Mouse (Mus musculus): ENCODE results near the gene Rtkn. TPM values are rescaled to one million over a fixed set of nuclear protein-coding genes. Genes with fewer than 3 reads are reported as not detected.

Rtkn gene
- polyA plus RNA-seq, 1 experiment from 2014 or later: 39.5 TPM

GRCm38 (mm10) chr6:83118825-83119733, 16.2 kb upstream of the Rtkn start:
- Histone ChIP-seq H3K4me2 (replicated peaks) (peak overlapping the region; percentile 78), H3K36me3 (peaks cover 30% of the 10 kb centered on the region), H3K9ac (replicated peaks) (0 out of 2 replicates have a peak overlapping the region, but pooled peaks have one; percentile 89), H3K4me3 (peak overlapping the region; percentile 84; the same call in 1 of the 2 replicates), H3K9me3 (no peaks in the 10 kb centered on the region), H3K27me3 (no peaks in the 10 kb centered on the region), H3K27ac (replicated peaks) (peak overlapping the region; percentile 10; the same call in 1 of the 2 replicates), H3K4me1 (peaks cover 72% of the 10 kb centered on the region)
- WGBS: 87% methylated on average over 14 of the region's 14 CpGs
- no peak for ATAC-seq (ENCODE audit: low FRiP score, low read depth)

- H3K9ac ChIP-seq (replicated peaks): peak overlapping the region; percentile 89
- ATAC-seq (ENCODE audit: low FRiP score, low read depth): no peak
- WGBS: 62% methylated on average over 7 of the region's 7 CpGs
- no peaks in the 10 kb centered on the region for H3K27me3 ChIP-seq
- no peaks in the 10 kb centered on the region for H3K9me3 ChIP-seq
- peak overlapping the region; percentile 78 for H3K4me2 ChIP-seq (replicated peaks)
- peak overlapping the region; percentile 84 for H3K4me3 ChIP-seq
- H3K27ac ChIP-seq (replicated peaks): peak overlapping the region; percentile 99; the same call in 1 of the 2 replicates
- peaks cover 30% of the 10 kb centered on the region for H3K36me3 ChIP-seq
- H3K4me1 ChIP-seq: peaks cover 74% of the 10 kb centered on the region
These were observed 15.6 kb upstream of the Rtkn start for GRCm38 (mm10) chr6:83119734-83120051.

- peak; percentile 94 for ATAC-seq (ENCODE audit: low FRiP score, low read depth)
- peak within 1 kb of the TSS; percentile 99 for H3K27ac ChIP-seq (replicated peaks)
- WGBS: under 1% methylated on average over 36 of the region's 38 CpGs
- H3K4me3 ChIP-seq: peak within 1 kb of the TSS; percentile 84
- H3K4me2 ChIP-seq (replicated peaks): peak within 1 kb of the TSS; percentile 96
- H3K4me1 ChIP-seq: peaks cover 71% of the 10 kb centered on the region
- H3K9me3 ChIP-seq: no peaks in the 10 kb centered on the region
- H3K27me3 ChIP-seq: no peaks in the 10 kb centered on the region
- H3K36me3 ChIP-seq: peaks cover 30% of the 10 kb centered on the region
- H3K9ac ChIP-seq (replicated peaks): peak within 1 kb of the TSS; percentile 95
These were observed 14.1 kb upstream of the Rtkn start, which contains the start of gene Wbp1 for GRCm38 (mm10) chr6:83120930-83121862. Gene Wbp1 (minus strand): TSS chr6:83121559.

GRCm38 (mm10) chr6:83121863-83122710, 13.2 kb upstream of the Rtkn start:
- Histone ChIP-seq H3K27me3 (no peaks in the 10 kb centered on the region), H3K36me3 (peaks cover 27% of the 10 kb centered on the region), H3K9me3 (no peaks in the 10 kb centered on the region), H3K4me3 (peak overlapping the region; percentile 84), H3K4me2 (replicated peaks) (peak overlapping the region; percentile 96), H3K4me1 (peaks cover 62% of the 10 kb centered on the region), H3K27ac (replicated peaks) (peak overlapping the region; percentile 99), H3K9ac (replicated peaks) (peak overlapping the region; percentile 95)
- under 1% methylated on average over 47 of the region's 52 CpGs for WGBS
- peak; percentile 1 for ATAC-seq (ENCODE audit: low FRiP score, low read depth)

- Histone ChIP-seq H3K9ac (replicated peaks) (peak overlapping the region; percentile 95; the same call in 1 of the 2 replicates), H3K27me3 (no peaks in the 10 kb centered on the region), H3K4me1 (peaks cover 57% of the 10 kb centered on the region), H3K36me3 (peaks cover 19% of the 10 kb centered on the region), H3K4me2 (replicated peaks) (peak overlapping the region; percentile 96), H3K9me3 (no peaks in the 10 kb centered on the region), H3K27ac (replicated peaks) (no peak overlapping the region), H3K4me3 (peak overlapping the region; percentile 84; the same call in 1 of the 2 replicates)
- 82% methylated on average over 5 of the region's 5 CpGs for WGBS
- no peak for ATAC-seq (ENCODE audit: low FRiP score, low read depth)
These were observed 12.3 kb upstream of the Rtkn start for GRCm38 (mm10) chr6:83122961-83123360.

GRCm38 (mm10) chr6:83124851-83125312, 10.4 kb upstream of the Rtkn start:
- Histone ChIP-seq H3K9me3 (no peaks in the 10 kb centered on the region), H3K4me2 (replicated peaks) (peak overlapping the region; percentile 85), H3K4me3 (peak overlapping the region; percentile 64), H3K36me3 (no peaks in the 10 kb centered on the region), H3K4me1 (peaks cover 39% of the 10 kb centered on the region), H3K9ac (replicated peaks) (peak overlapping the region; percentile 57), H3K27ac (replicated peaks) (peak overlapping the region; percentile 44; the same call in 1 of the 2 replicates), H3K27me3 (no peaks in the 10 kb centered on the region)
- ATAC-seq (ENCODE audit: low FRiP score, low read depth): no peak
- WGBS: 0% methylated on average over 30 of the region's 30 CpGs

- no peaks in the 10 kb centered on the region for H3K27me3 ChIP-seq
- no peak for ATAC-seq (ENCODE audit: low FRiP score, low read depth)
- peak within 1 kb of the TSS; percentile 57 for H3K9ac ChIP-seq (replicated peaks)
- H3K9me3 ChIP-seq: no peaks in the 10 kb centered on the region
- WGBS: 33% methylated on average over 5 of the region's 5 CpGs
- H3K4me3 ChIP-seq: peak within 1 kb of the TSS; percentile 64
- H3K27ac ChIP-seq (replicated peaks): peak within 1 kb of the TSS; percentile 44; the same call in 1 of the 2 replicates
- peak within 1 kb of the TSS; percentile 85 for H3K4me2 ChIP-seq (replicated peaks)
- no peaks in the 10 kb centered on the region for H3K36me3 ChIP-seq
- peaks cover 35% of the 10 kb centered on the region for H3K4me1 ChIP-seq
These were observed 9.9 kb upstream of the Rtkn start, which contains the start of gene Ino80b for GRCm38 (mm10) chr6:83125331-83125730. Gene Ino80b (minus strand): TSS chr6:83125431.

- Histone ChIP-seq H3K4me2 (replicated peaks) (no peak overlapping the region), H3K4me1 (peaks cover 26% of the 10 kb centered on the region), H3K4me3 (no peak overlapping the region), H3K36me3 (no peaks in the 10 kb centered on the region), H3K27ac (replicated peaks) (no peak overlapping the region), H3K9me3 (no peaks in the 10 kb centered on the region), H3K27me3 (0 out of 2 replicates have a peak, but pooled peaks cover 5% of the 10 kb centered on the region), H3K9ac (replicated peaks) (no peak overlapping the region)
- no peak for ATAC-seq (ENCODE audit: low FRiP score, low read depth)
- WGBS: 96% methylated on average over 5 of the region's 5 CpGs
These were observed 7.8 kb upstream of the Rtkn start for GRCm38 (mm10) chr6:83127419-83127818.

- ATAC-seq (ENCODE audit: low FRiP score, low read depth): no peak
- 89% methylated on average over 6 of the region's 6 CpGs for WGBS
- peaks cover 13% of the 10 kb centered on the region for H3K4me1 ChIP-seq
- no peak overlapping the region for H3K9ac ChIP-seq (replicated peaks)
- no peak overlapping the region for H3K4me2 ChIP-seq (replicated peaks)
- H3K27me3 ChIP-seq: peaks cover 29% of the 10 kb centered on the region
- no peak overlapping the region for H3K4me3 ChIP-seq
- H3K36me3 ChIP-seq: no peaks in the 10 kb centered on the region
- no peak overlapping the region for H3K27ac ChIP-seq (replicated peaks)
- no peaks in the 10 kb centered on the region for H3K9me3 ChIP-seq
These were observed 3.7 kb upstream of the Rtkn start for GRCm38 (mm10) chr6:83131469-83132034.

- peaks cover 30% of the 10 kb centered on the region for H3K27me3 ChIP-seq
- H3K9me3 ChIP-seq: no peaks in the 10 kb centered on the region
- no peak overlapping the region for H3K4me3 ChIP-seq
- no peak overlapping the region for H3K9ac ChIP-seq (replicated peaks)
- ATAC-seq (ENCODE audit: low FRiP score, low read depth): no peak
- H3K27ac ChIP-seq (replicated peaks): no peak overlapping the region
- 80% methylated on average over 9 of the region's 9 CpGs for WGBS
- H3K4me2 ChIP-seq (replicated peaks): no peak overlapping the region
- no peaks in the 10 kb centered on the region for H3K36me3 ChIP-seq
- H3K4me1 ChIP-seq: peaks cover 21% of the 10 kb centered on the region
These were observed 2.9 kb upstream of the Rtkn start for GRCm38 (mm10) chr6:83132176-83132919.

Data from midbrain, embryonic 12.5 days (tissue).